Mouse (Mus musculus): Measurements from ENCODE around the gene Rin2.

Rin2 gene

GRCm38 (mm10) chr2:145736543-145736942, 61.5 kb downstream of the Rin2 start:
- no peak for DNase-seq

- no peak for DNase-seq
Observed at GRCm38 (mm10) chr2:145737196-145737595, 62.2 kb downstream of the Rin2 start.

- DNase-seq: no peak
Observed at GRCm38 (mm10) chr2:145740729-145741128, 65.7 kb downstream of the Rin2 start.

- DNase-seq: no peak
Observed at GRCm38 (mm10) chr2:145742795-145743710, 68.0 kb downstream of the Rin2 start.

- no peak for DNase-seq
Observed at GRCm38 (mm10) chr2:145746406-145746805, 71.4 kb downstream of the Rin2 start.

GRCm38 (mm10) chr2:145749645-145750044, 74.6 kb downstream of the Rin2 start:
- DNase-seq: no peak

GRCm38 (mm10) chr2:145752572-145752971, 77.6 kb downstream of the Rin2 start:
- no peak for DNase-seq

GRCm38 (mm10) chr2:145753973-145754372, 79.0 kb downstream of the Rin2 start:
- DNase-seq: no peak

- DNase-seq: no peak
Observed at GRCm38 (mm10) chr2:145755864-145756822, 81.1 kb downstream of the Rin2 start.

GRCm38 (mm10) chr2:145760121-145760520, 85.1 kb downstream of the Rin2 start:
- DNase-seq: no peak

GRCm38 (mm10) chr2:145761436-145761835, 86.4 kb downstream of the Rin2 start:
- DNase-seq: no peak

- no peak for DNase-seq
Observed at GRCm38 (mm10) chr2:145769964-145770363, 94.9 kb downstream of the Rin2 start.

GRCm38 (mm10) chr2:145770730-145771536, 95.9 kb downstream of the Rin2 start:
- DNase-seq: no peak

- no peak for DNase-seq
Observed at GRCm38 (mm10) chr2:145783247-145783646, 108.2 kb downstream of the Rin2 start.

- DNase-seq: no peak
Observed at GRCm38 (mm10) chr2:145784246-145784935, 109.4 kb downstream of the Rin2 start.

- DNase-seq: no peak
Observed at GRCm38 (mm10) chr2:145784964-145785363, 109.9 kb downstream of the Rin2 start.

- DNase-seq: no peak
Observed at GRCm38 (mm10) chr2:145785758-145786617, 111.0 kb downstream of the Rin2 start.

GRCm38 (mm10) chr2:145786618-145786932, 111.6 kb downstream of the Rin2 start:
- no peak for DNase-seq

GRCm38 (mm10) chr2:145787486-145787885, 112.5 kb downstream of the Rin2 start:
- DNase-seq: no peak

- no peak for DNase-seq
Observed at GRCm38 (mm10) chr2:145788562-145789346, 113.7 kb downstream of the Rin2 start.

All from B cell, adult 2 months (primary cell).